Mouse (Mus musculus): Measurements from ENCODE around the gene Gucy2e.

- TF ChIP-seq CTCF (IDR thresholded peaks at IDR 0.05; ENCODE audit: low read depth, low read length): peak; percentile 30; the same call in 1 of the 2 replicates
- no peak for TF ChIP-seq POLR2A (IDR thresholded peaks at IDR 0.05; ENCODE audit: extremely low read depth, insufficient read depth, low read length)
Measured at GRCm38 (mm10) chr11:69267341-69267740, 30.5 kb upstream of the Gucy2e start.

Measured in liver, adult 2 months (tissue).